Mouse (Mus musculus) bone marrow, adult 2 months (tissue): ENCODE measurements around the gene Ccdc151.

Experiments
- CTCF ChIP-seq: fragments of 200-500 bp; IDR thresholded peaks from 2 replicates; pipeline ENCODE4 v1.5.1; 2011; ENCODE audit warnings: low read length, control low read depth; ENCODE audit not compliant: control insufficient read depth, insufficient read depth
- POLR2A ChIP-seq: fragments of 200-500 bp; IDR thresholded peaks from 2 replicates; pipeline ENCODE4 v1.6.1; 2011; ENCODE audit warnings: low read depth, mild to moderate bottlenecking, control low read depth, low read length, borderline replicate concordance; ENCODE audit not compliant: control insufficient read depth

DNA sequence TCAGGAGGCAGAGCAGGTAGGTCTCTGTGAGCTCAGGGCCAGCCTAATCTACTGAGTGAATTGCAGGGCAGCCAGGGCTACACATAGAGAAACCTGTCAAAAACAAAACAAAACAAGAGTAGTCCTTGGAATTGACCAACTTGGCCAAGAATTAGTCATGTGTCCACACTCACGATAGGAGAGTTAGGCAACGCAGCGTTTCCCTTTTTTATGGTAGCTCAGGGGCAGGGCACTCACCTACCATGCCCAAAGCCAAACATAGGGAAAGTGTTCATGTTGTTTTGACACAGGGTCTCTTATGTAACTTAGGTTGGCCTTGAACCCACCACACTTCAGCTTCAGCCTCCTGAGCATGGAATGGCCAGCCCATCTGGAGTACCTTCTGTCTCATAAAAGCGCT, 33.1 kb downstream of the Ccdc151 start:
- TF ChIP-seq CTCF, result no peak
- no peak for TF ChIP-seq POLR2A
